Mouse (Mus musculus) bone marrow, adult 2 months (tissue): ENCODE results near the gene Terb1. TPM values are rescaled to one million over a fixed set of nuclear protein-coding genes. Genes with fewer than 3 reads are reported as not detected.
A peak's percentile ranks its signal among the peaks of the same experiment; 100 is the strongest.

Experiments
- H3K27ac ChIP-seq: fragments of 200-500 bp; 2 replicates; pipeline ENCODE4 v1.5.1; 2012; ENCODE audit warnings: low read depth, mild to moderate bottlenecking, control low read depth, inconsistent platforms, low read length; ENCODE audit not compliant: control insufficient read depth, poor library complexity, insufficient read depth
- H3K4me1 ChIP-seq: fragments of 200-500 bp; 2 replicates; pipeline ENCODE4 v1.6.1; 2011; ENCODE audit warnings: low read length; ENCODE audit not compliant: control insufficient read depth, insufficient read depth
- H3K4me3 ChIP-seq: fragments of 200-500 bp; replicated peaks from 2 replicates; pipeline ENCODE3; 2011; ENCODE audit warnings: mild to moderate bottlenecking, low read depth, low read length, control low read depth; ENCODE audit not compliant: control insufficient read depth
- CTCF ChIP-seq: fragments of 200-500 bp; IDR thresholded peaks from 2 replicates; pipeline ENCODE4 v1.5.1; 2011; ENCODE audit warnings: low read length, control low read depth; ENCODE audit not compliant: control insufficient read depth, insufficient read depth
- POLR2A ChIP-seq: fragments of 200-500 bp; IDR thresholded peaks from 2 replicates; pipeline ENCODE4 v1.6.1; 2011; ENCODE audit warnings: low read depth, mild to moderate bottlenecking, control low read depth, low read length, borderline replicate concordance; ENCODE audit not compliant: control insufficient read depth
- WGBS: fragments of 180-500 bp; shearing (Covaris S2); methylation state at CpG from one replicate; pipeline ENCODE4 v1.1.7; 2018; 5-methylcytosine and 5-hydroxymethylcytosine counted together
- polyA plus RNA-seq: library from polyadenylated mRNA; stranded (reverse); fragments of >200 nt; gene quantifications from 2 replicates; pipeline ENCODE4 v1.2.4, GENCODE M21; 2011; ENCODE audit warnings: low replicate concordance; ENCODE audit not compliant: missing spikeins, insufficient read depth, insufficient read length

The Terb1 gene
- not detected in 2 replicates for polyA plus RNA-seq

DNA sequence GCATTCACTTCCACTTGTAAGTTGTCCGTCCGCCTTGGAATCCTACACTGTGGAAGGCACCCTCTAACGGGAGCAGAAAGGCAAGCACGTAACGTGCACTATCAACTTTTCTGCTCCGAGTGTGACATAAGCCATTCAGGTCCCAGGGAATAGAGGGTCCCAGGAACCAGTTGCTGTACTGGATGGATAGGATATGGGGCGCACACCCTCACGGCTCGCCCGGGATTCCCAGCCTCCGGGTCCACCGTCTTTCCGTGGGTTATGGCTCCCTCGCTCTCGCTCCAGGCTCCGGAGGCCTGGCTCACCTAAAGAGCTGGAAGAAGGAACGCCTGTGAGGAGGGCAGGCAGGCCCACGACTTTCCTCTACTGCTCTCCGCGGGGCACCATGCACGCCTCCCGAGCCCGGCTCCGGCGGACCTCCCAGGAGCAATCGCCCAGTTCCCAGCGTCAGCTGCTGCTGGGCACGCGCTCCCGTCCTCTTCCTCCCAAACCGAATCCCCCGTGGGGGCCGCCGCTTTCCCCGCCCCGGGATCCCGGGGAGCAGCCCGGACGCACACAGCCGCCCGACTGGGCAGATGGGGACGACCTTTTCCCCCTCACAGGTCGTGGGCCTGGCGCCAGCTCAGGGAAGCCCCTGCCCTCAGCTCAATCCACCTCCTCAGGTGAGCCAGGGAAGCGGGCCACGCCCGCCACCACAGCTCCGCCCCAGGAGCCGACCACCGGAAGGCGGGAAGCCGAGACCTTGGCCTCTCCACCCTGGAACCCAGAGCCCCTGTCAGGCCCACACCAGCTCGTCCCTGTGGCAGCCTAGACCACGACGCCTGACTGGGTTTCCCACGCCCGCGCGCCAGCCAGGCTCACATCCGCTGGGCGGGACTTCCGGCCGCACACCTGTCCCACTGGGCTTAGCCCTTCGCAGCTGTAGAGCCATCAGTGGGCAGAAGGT, at the start of gene Terb1:
Terb1 (minus strand) TSS at position 850 of the 946 bp plus-strand sequence.
- Histone ChIP-seq H3K4me1 (no peaks in the 10 kb centered on the region), H3K4me3 (peak within 1 kb of the TSS; percentile 18), H3K27ac (no peak within 1 kb of the TSS; the same call in 1 of the 2 replicates)
- WGBS, result 6% methylated on average over 64 of the region's 64 CpGs
- TF ChIP-seq POLR2A (no peak), CTCF (no peak)

- 67% methylated on average over 7 of the region's 7 CpGs for WGBS
- no peak for TF ChIP-seq POLR2A
- TF ChIP-seq CTCF, result no peak
- H3K4me3 ChIP-seq, result no peak overlapping the region
- no peaks in the 10 kb centered on the region for H3K4me1 ChIP-seq
- no peak overlapping the region for H3K27ac ChIP-seq
Measured at GRCm38 (mm10) chr8:104557226-104557625, 47.5 kb upstream of the Terb1 start.

GRCm38 (mm10) chr8:104555191-104555590, 45.5 kb upstream of the Terb1 start:
- H3K4me1 ChIP-seq, result no peaks in the 10 kb centered on the region
- 64% methylated on average over 4 of the region's 4 CpGs for WGBS
- TF ChIP-seq POLR2A (no peak), CTCF (no peak)
- H3K27ac ChIP-seq, result no peak overlapping the region; the same call in 1 of the 2 replicates
- no peak overlapping the region for H3K4me3 ChIP-seq

- Histone ChIP-seq H3K27ac (no peak overlapping the region), H3K4me1 (no peaks in the 10 kb centered on the region), H3K4me3 (no peak overlapping the region)
- no peak for TF ChIP-seq CTCF
- WGBS, result 83% methylated on average over 8 of the region's 8 CpGs
Measured at GRCm38 (mm10) chr8:104543440-104544045, 33.8 kb upstream of the Terb1 start.

- no peak for TF ChIP-seq POLR2A
- no peak for TF ChIP-seq CTCF
- WGBS, result 25% methylated on average over 11 of the region's 11 CpGs
- H3K4me1 ChIP-seq, result no peaks in the 10 kb centered on the region
- no peak overlapping the region for H3K4me3 ChIP-seq
- H3K27ac ChIP-seq, result no peak overlapping the region
Measured at GRCm38 (mm10) chr8:104542160-104542559, 32.5 kb upstream of the Terb1 start.

- 9% methylated on average over 8 of the region's 8 CpGs for WGBS
- H3K4me3 ChIP-seq, result no peak overlapping the region
Measured at GRCm38 (mm10) chr8:104541515-104541880, 31.8 kb upstream of the Terb1 start.

DNA sequence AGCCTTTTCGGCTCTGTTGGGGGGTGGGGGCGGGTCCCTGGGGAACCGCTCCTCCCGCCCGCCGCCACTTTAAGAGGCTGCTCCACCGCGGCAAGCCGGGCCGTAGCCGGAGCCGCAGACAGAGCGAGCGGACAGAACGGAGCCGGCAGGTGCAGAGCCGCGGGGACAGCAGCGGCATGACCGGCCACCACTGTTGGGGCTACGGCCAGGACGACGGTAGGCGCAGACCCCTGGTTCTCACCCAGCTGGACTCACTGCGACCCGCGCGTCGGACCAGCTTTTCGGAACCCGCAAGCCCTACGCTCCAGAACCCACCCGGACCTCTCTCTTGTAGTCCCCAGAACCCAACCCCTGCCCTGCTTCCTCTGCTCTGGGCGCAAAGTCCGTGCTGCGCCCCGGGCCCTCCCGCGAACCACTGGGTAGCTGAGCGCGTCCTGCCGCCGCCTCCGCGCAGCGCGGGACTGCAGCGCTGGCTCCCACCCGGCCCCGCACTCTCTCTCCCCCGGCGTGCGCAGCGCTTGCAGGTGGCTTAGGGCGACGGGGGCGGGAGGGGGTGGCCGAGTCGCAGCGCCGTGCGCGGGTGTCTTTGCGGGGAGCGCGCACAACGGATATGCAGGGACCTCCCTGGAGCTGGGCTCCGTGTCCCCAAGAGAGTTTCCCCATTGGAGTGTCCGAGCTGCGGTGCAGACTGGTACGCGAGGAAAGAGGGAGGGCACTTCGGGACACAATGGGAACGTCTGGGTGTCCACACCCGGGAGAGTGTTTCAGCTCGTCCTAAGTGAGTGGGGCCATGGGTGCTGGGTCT, 31.2 kb upstream of the Terb1 start:
- TF ChIP-seq CTCF (no peak), POLR2A (no peak)
- Histone ChIP-seq H3K27ac (no peak overlapping the region), H3K4me1 (no peaks in the 10 kb centered on the region), H3K4me3 (no peak overlapping the region)
- 1% methylated on average over 76 of the region's 76 CpGs for WGBS

More at GRCm38 (mm10) chr8:104541515-104541880, 31.8 kb upstream of the Terb1 start:
- H3K4me1 ChIP-seq, result no peaks in the 10 kb centered on the region
- no peak overlapping the region for H3K27ac ChIP-seq
- TF ChIP-seq CTCF (no peak), POLR2A (no peak)

- Histone ChIP-seq H3K4me1 (no peaks in the 10 kb centered on the region; the same call in 1 of the 2 replicates), H3K27ac (no peak overlapping the region), H3K4me3 (no peak overlapping the region)
- TF ChIP-seq POLR2A (no peak), CTCF (no peak)
- WGBS, result 50% methylated on average over 7 of the region's 7 CpGs
Measured at GRCm38 (mm10) chr8:104540238-104540637, 30.5 kb upstream of the Terb1 start.
